Mouse (Mus musculus) T-helper 2 cell (primary cell): ENCODE measurements around the gene 1700080E11Rik.
"Not testable (repeated sequence)": the region's sequence is repeated elsewhere in the genome, so short reads cannot be mapped to it uniquely, and the experiment has no call there.

Source experiments
- in situ Hi-C: fragments of 300-600 bp; cut with MboI, MseI; formaldehyde crosslinking; loops from one replicate; pipeline ENCODE4 v1.15.1; 2025; ENCODE audit warnings: high pct_unique_total_duplicates

The 1700080E11Rik gene

GRCm38 (mm10) chr9:105144992-105145391 is at the start of gene 1700080E11Rik:
TSS of gene 1700080E11Rik (minus strand) at chr9:105145092.
- in situ Hi-C loops, result no loop called here

GRCm38 (mm10) chr9:105186725-105187124 is 41.8 kb upstream of the 1700080E11Rik start:
- in situ Hi-C loops, result no loop called here

- in situ Hi-C loops, result no loop called here
These were observed 37.5 kb upstream of the 1700080E11Rik start for GRCm38 (mm10) chr9:105182392-105182791.

- in situ Hi-C loops, result loop anchor here (10.0 kb wide), 1 partner anchor 1754 kb away; no protein-coding TSS in a partner anchor
These were observed 5.7 kb downstream of the 1700080E11Rik start for GRCm38 (mm10) chr9:105139204-105139603.

GRCm38 (mm10) chr9:105136404-105136803 is 8.5 kb downstream of the 1700080E11Rik start:
- in situ Hi-C loops, result loop anchor here (10.0 kb wide), 1 partner anchor 1752 kb away; no protein-coding TSS in a partner anchor

- in situ Hi-C loops, result loop anchor here (5.0 to 10.0 kb wide), 3 partner anchors 77 to 1750 kb away; no protein-coding TSS in a partner anchor
These were observed 10.4 kb downstream of the 1700080E11Rik start for GRCm38 (mm10) chr9:105134536-105134935.

GRCm38 (mm10) chr9:105132002-105132367 is 12.9 kb downstream of the 1700080E11Rik start:
- in situ Hi-C loops, result loop anchor here (5.0 to 10.0 kb wide), 3 partner anchors 75 to 1747 kb away; no protein-coding TSS in a partner anchor

GRCm38 (mm10) chr9:105131253-105132001 is 13.5 kb downstream of the 1700080E11Rik start, which contains the start of gene Nudt16:
TSS of gene Nudt16 (minus strand) at chr9:105131824.
- in situ Hi-C loops, result loop anchor here (5.0 to 10.0 kb wide), 3 partner anchors 74 to 1747 kb away; no protein-coding TSS in a partner anchor

GRCm38 (mm10) chr9:105130331-105130730 is 14.6 kb downstream of the 1700080E11Rik start:
- in situ Hi-C loops, result loop anchor here (5.0 to 10.0 kb wide), 3 partner anchors 73 to 1746 kb away; no protein-coding TSS in a partner anchor

GRCm38 (mm10) chr9:105125206-105125605 is 19.7 kb downstream of the 1700080E11Rik start:
- in situ Hi-C loops, result not testable (repeated sequence)

- in situ Hi-C loops, result no loop called here
These were observed 41.0 kb downstream of the 1700080E11Rik start for GRCm38 (mm10) chr9:105103893-105104292.

- in situ Hi-C loops, result no loop called here
These were observed 43.0 kb downstream of the 1700080E11Rik start for GRCm38 (mm10) chr9:105101911-105102310.

- in situ Hi-C loops, result no loop called here
These were observed 43.9 kb downstream of the 1700080E11Rik start for GRCm38 (mm10) chr9:105100807-105101570.
